Comparison of ENCODE assay signal across 23 mouse cellular contexts in genomic region chr17:76849744-76850143, GRCm38 (mm10).
A peak's percentile ranks its signal among the peaks of the same experiment; 100 is the strongest.
DNase-seq lines count a peak whose midpoint lies in the region; ATAC-seq lines count a peak whose summit lies in the region.
"Had no signal": no experiment of that assay in that cellular context is flagged by ENCODE, and none has a peak within 500 bp of the region (broad histone marks: within the 10 kb centered on the region; RNA-seq: fewer than 3 reads in every experiment).

No protein-coding gene starts in this region.

- intact Hi-C loops in heart, postnatal 10 days (cut with DNase I) = no loop called here

- WGBS in heart, embryonic 14.5 days = 6% methylated on average over 2 of the region's 2 CpGs
- WGBS in hindbrain, embryonic 16.5 days = 84% methylated on average over 2 of the region's 2 CpGs
- WGBS in embryonic facial prominence, embryonic 10.5 days = 66% methylated on average over 2 of the region's 2 CpGs

- H3K4me2 ChIP-seq in heart, embryonic 14.5 days (ENCODE audit: low read length) = peak overlapping the region; percentile 21; the same call in 1 of the 2 replicates
- no peak overlapping the region for H3K4me2 ChIP-seq in hindbrain, embryonic 16.5 days (ENCODE audit: low read length)
- H3K4me2 ChIP-seq: hindbrain, embryonic 14.5 days; kidney, embryonic 15.5 days had no signal

- peak overlapping the region; percentile 53 to 78; a peak in 3 of 4 replicates for H3K27ac ChIP-seq in heart, embryonic 14.5 days (replicated peaks in 1 of 2; ENCODE audit: control insufficient read depth in 1 of 2, insufficient read depth in 1 of 2, low read depth in 2 of 2, low read length in 2 of 2)
- H3K27ac ChIP-seq in hindbrain, embryonic 16.5 days (ENCODE audit: low read depth, low read length) = no peak overlapping the region
- H3K27ac ChIP-seq in embryonic facial prominence, embryonic 10.5 days (replicated peaks) = no peak overlapping the region
- H3K27ac ChIP-seq: hindbrain, embryonic 10.5 days; hindbrain, embryonic 14.5 days; kidney, embryonic 15.5 days had no signal

- peaks cover 0 to 5% of the 10 kb centered on the region in 2 experiments; a peak in 1 of 4 replicates for H3K4me1 ChIP-seq in heart, embryonic 14.5 days (ENCODE audit: control insufficient read depth in 2 of 2, insufficient read depth in 2 of 2, low read length in 2 of 2)
- H3K4me1 ChIP-seq in hindbrain, embryonic 16.5 days (ENCODE audit: control insufficient read depth, insufficient read depth, low read depth, low read length) = no peaks in the 10 kb centered on the region
- no peaks in the 10 kb centered on the region for H3K4me1 ChIP-seq in embryonic facial prominence, embryonic 10.5 days
- H3K4me1 ChIP-seq: hindbrain, embryonic 10.5 days; kidney, embryonic 15.5 days had no signal

- H3K9ac ChIP-seq in heart, embryonic 14.5 days (ENCODE audit: low read length) = no peak overlapping the region
- H3K9ac ChIP-seq in hindbrain, embryonic 16.5 days (ENCODE audit: low read depth, low read length) = no peak overlapping the region
- H3K9ac ChIP-seq: hindbrain, embryonic 14.5 days; kidney, embryonic 15.5 days had no signal

- no peak for DNase-seq in frontal cortex, postnatal 14 days (ENCODE audit: low spot score in 2 of 2)
- peak; percentile 28 to 30 for DNase-seq in heart, adult 9 months (ENCODE audit: low spot score in 2 of 2)
- no peak for DNase-seq in heart, postnatal 4 days
- DNase-seq in heart, postnatal 10 days = peak; percentile 13 to 18
- no peak for DNase-seq in embryonic facial prominence, embryonic 10.5 days (ENCODE audit: low spot score)
- DNase-seq: adrenal gland, adult 8-10 months; adrenal gland, postnatal 36 days; B cell, adult 2 months; cerebellum, adult 11 months; cerebellum, adult 9-11 months; cerebellum, postnatal 36 days; gastrocnemius, postnatal 10 days; kidney, adult 2 months had no signal

- no peaks in the 10 kb centered on the region for H3K9me3 ChIP-seq in heart, embryonic 14.5 days (ENCODE audit: control insufficient read depth, low read length)
- no peaks in the 10 kb centered on the region for H3K9me3 ChIP-seq in hindbrain, embryonic 16.5 days (ENCODE audit: control insufficient read depth, low read length)
- H3K9me3 ChIP-seq in embryonic facial prominence, embryonic 10.5 days = no peaks in the 10 kb centered on the region
- H3K9me3 ChIP-seq: G1E; hindbrain, embryonic 10.5 days; kidney, embryonic 15.5 days had no signal

- ATAC-seq in frontal cortex, adult (ENCODE audit: low TSS enrichment) = peak; percentile 69
- peak; percentile 73; the same call in 1 of the 2 replicates for ATAC-seq in heart, embryonic 14.5 days (ENCODE audit: insufficient number of reproducible peaks, insufficient read depth, low FRiP score, low read depth)
- ATAC-seq in hindbrain, embryonic 16.5 days = no peak
- ATAC-seq: CD4-positive, CD25-positive, alpha-beta regulatory T cell, adult 4 months; forebrain, embryonic 14.5 days; intestine, embryonic 16.5 days had no signal

- no peaks in the 10 kb centered on the region for H3K27me3 ChIP-seq in heart, embryonic 14.5 days (ENCODE audit: control insufficient read depth, insufficient read depth, low read length)
- no peaks in the 10 kb centered on the region for H3K27me3 ChIP-seq in hindbrain, embryonic 16.5 days (replicated peaks; ENCODE audit: control insufficient read depth, insufficient read depth, low read length)
- H3K27me3 ChIP-seq in embryonic facial prominence, embryonic 10.5 days (replicated peaks; ENCODE audit: low read depth, poor library complexity, severe bottlenecking) = no peaks in the 10 kb centered on the region
- H3K27me3 ChIP-seq: kidney, embryonic 15.5 days had no signal

- H3K36me3 ChIP-seq in heart, embryonic 14.5 days (ENCODE audit: control insufficient read depth, insufficient read depth, low read length) = no peaks in the 10 kb centered on the region
- no peaks in the 10 kb centered on the region for H3K36me3 ChIP-seq in hindbrain, embryonic 16.5 days (ENCODE audit: control insufficient read depth, insufficient read depth, low read length)
- H3K36me3 ChIP-seq in embryonic facial prominence, embryonic 10.5 days (replicated peaks) = no peaks in the 10 kb centered on the region
- H3K36me3 ChIP-seq: G1E; hindbrain, embryonic 10.5 days; kidney, embryonic 15.5 days had no signal

- H3K4me3 ChIP-seq in heart, embryonic 14.5 days (ENCODE audit: control insufficient read depth in 1 of 2, insufficient read depth in 1 of 2, low read depth in 1 of 2, low read length in 2 of 2) = no peak overlapping the region
- H3K4me3 ChIP-seq in hindbrain, embryonic 16.5 days (ENCODE audit: low read length) = no peak overlapping the region
- no peak overlapping the region for H3K4me3 ChIP-seq in embryonic facial prominence, embryonic 10.5 days
- H3K4me3 ChIP-seq: hindbrain, embryonic 10.5 days; kidney, embryonic 15.5 days had no signal

Comparison
In these comparisons a context has a peak if more than half of its experiments do, and no peak if none do; other contexts are left out.
1. DNase-seq: peak in heart, adult 9 months (2 of 2) and heart, postnatal 10 days (2 of 2); none in frontal cortex, postnatal 14 days (0 of 2), heart, postnatal 4 days (single experiment) and embryonic facial prominence, embryonic 10.5 days (single experiment).
2. H3K27ac ChIP-seq: peak in heart, embryonic 14.5 days (2 of 2); none in hindbrain, embryonic 16.5 days (single experiment) and embryonic facial prominence, embryonic 10.5 days (single experiment).